Mouse (Mus musculus) spleen, adult 2 months (tissue): Measurements from ENCODE around the gene Npff. TPM values are rescaled to one million over a fixed set of nuclear protein-coding genes. Genes with fewer than 3 reads are reported as not detected.

Experiments used
- DNase-seq, 2 experiments: peaks; one replicate each; pipeline versions ENCODE4 v3.0.0 to v3.0.0-alpha.2; 2012 to 2021; ENCODE audit warnings: low spot score in 2 of 2, low read depth in 1 of 2
- H3K27ac ChIP-seq: fragments of 200-500 bp; 2 replicates; pipeline ENCODE4 v1.5.1; 2012; ENCODE audit warnings: low read length, inconsistent platforms; ENCODE audit not compliant: insufficient read depth
- H3K27me3 ChIP-seq: fragments of 200-500 bp; 2 replicates; pipeline ENCODE4 v1.6.1; 2012; ENCODE audit warnings: mild to moderate bottlenecking, moderate library complexity, low read length, inconsistent platforms; ENCODE audit not compliant: control insufficient read depth, insufficient read depth
- H3K36me3 ChIP-seq: fragments of 200-500 bp; 2 replicates; pipeline ENCODE4 v1.6.1; 2012; ENCODE audit warnings: mild to moderate bottlenecking, low read length, inconsistent platforms; ENCODE audit not compliant: control insufficient read depth, insufficient read depth
- H3K4me1 ChIP-seq: fragments of 200-500 bp; 2 replicates; pipeline ENCODE4 v1.6.1; 2011; ENCODE audit warnings: inconsistent platforms; ENCODE audit not compliant: control insufficient read depth, insufficient read depth, insufficient read length
- H3K4me3 ChIP-seq: fragments of 200-500 bp; 2 replicates; pipeline ENCODE4 v1.5.1; 2011; ENCODE audit warnings: mild to moderate bottlenecking, inconsistent platforms; ENCODE audit not compliant: insufficient read depth, insufficient read length; ENCODE audit errors: extremely low read depth
- CTCF ChIP-seq: fragments of 200-500 bp; IDR thresholded peaks from 2 replicates; pipeline ENCODE4 v1.5.1; 2011; ENCODE audit warnings: mild to moderate bottlenecking, inconsistent platforms; ENCODE audit not compliant: insufficient read depth, insufficient read length, insufficient replicate concordance; ENCODE audit errors: extremely low read depth
- POLR2A ChIP-seq: fragments of 200-500 bp; IDR thresholded peaks from 2 replicates; pipeline ENCODE4 v1.6.1; 2011; ENCODE audit warnings: low read depth, low read length, inconsistent platforms
- WGBS: fragments of 180-500 bp; shearing (Covaris S2); methylation state at CpG from one replicate; pipeline ENCODE4 v1.1.7; 2018; 5-methylcytosine and 5-hydroxymethylcytosine counted together
- polyA plus RNA-seq: library from polyadenylated mRNA; depleted of rRNA; stranded (reverse); fragments of >200 nt; gene quantifications from 2 replicates; pipeline ENCODE4 v1.2.3, GENCODE M21; 2012

The Npff gene
- polyA plus RNA-seq, 1 experiment: 8.1 TPM

- DNase-seq: no peak
- TF ChIP-seq CTCF (no peak), POLR2A (no peak)
- Histone ChIP-seq H3K36me3 (peaks cover 10% of the 10 kb centered on the region; the same call in 1 of the 2 replicates), H3K27ac (no peak overlapping the region), H3K27me3 (no peaks in the 10 kb centered on the region), H3K4me1 (peaks cover 2% of the 10 kb centered on the region; the same call in 1 of the 2 replicates), H3K4me3 (no peak overlapping the region)
- WGBS: 87% methylated on average over 4 of the region's 4 CpGs
These were observed 3.3 kb downstream of the Npff start for GRCm38 (mm10) chr15:102521480-102521879.

GRCm38 (mm10) chr15:102520416-102520815 is 4.3 kb downstream of the Npff start:
- WGBS: 36% methylated on average over 4 of the region's 4 CpGs
- TF ChIP-seq POLR2A: no peak
- no peak for TF ChIP-seq CTCF
- Histone ChIP-seq H3K4me1 (peaks cover 2% of the 10 kb centered on the region; the same call in 1 of the 2 replicates), H3K36me3 (peaks cover 10% of the 10 kb centered on the region; the same call in 1 of the 2 replicates), H3K4me3 (no peak overlapping the region), H3K27ac (no peak overlapping the region), H3K27me3 (no peaks in the 10 kb centered on the region)
- no peak for DNase-seq

DNA sequence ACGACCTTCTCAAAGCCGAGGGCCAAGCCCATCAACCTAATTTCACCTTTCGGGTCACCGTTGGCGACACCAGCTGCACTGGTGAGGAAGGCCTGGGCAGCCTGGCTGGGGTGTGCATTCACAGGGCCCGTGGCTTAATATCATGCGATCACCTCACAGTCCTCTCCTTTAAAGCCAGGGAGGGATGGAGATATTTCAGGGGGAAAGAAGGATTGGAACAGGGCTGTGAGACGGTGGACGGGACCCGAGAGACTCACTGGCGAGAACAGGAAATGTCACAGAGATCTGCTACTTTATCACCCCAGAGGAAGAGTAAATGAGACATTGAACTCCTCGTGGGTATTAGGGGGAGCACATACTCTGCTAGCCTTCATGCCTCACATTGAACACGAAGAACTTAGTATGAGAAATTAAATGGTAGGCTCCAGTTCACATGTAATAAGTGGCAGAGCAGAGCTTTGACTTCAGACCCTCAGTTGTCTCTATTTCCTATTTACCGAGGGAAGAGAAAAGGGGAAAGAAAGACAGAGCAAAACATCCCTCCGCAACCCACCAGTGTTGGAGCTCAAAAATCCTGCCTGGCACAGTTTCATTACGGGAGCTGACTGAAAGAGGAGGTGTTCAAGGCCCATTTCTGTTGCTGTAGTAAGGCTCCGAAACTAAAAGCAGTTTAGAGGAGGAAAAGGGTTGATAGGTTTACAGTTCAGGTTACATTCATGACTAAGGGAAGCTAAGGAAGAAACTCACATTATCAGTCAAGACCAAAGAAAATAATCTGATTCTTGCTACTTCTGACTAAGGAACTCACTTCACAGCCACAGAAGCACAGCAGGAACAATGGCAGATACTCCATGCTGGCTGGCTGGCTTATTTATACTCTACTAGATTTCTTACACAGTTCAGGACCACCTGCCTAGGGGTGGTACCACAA is 5.3 kb downstream of the Npff start:
- H3K4me3 ChIP-seq: peak overlapping the region; percentile 93; the same call in 1 of the 2 replicates
- peaks cover 10% of the 10 kb centered on the region; the same call in 1 of the 2 replicates for H3K36me3 ChIP-seq
- 18% methylated on average over 17 of the region's 17 CpGs for WGBS
- no peaks in the 10 kb centered on the region for H3K27me3 ChIP-seq
- H3K27ac ChIP-seq: peak overlapping the region; percentile 23; the same call in 1 of the 2 replicates
- TF ChIP-seq POLR2A: no peak
- TF ChIP-seq CTCF: no peak
- DNase-seq: no peak
- peaks cover 2% of the 10 kb centered on the region; the same call in 1 of the 2 replicates for H3K4me1 ChIP-seq

DNA sequence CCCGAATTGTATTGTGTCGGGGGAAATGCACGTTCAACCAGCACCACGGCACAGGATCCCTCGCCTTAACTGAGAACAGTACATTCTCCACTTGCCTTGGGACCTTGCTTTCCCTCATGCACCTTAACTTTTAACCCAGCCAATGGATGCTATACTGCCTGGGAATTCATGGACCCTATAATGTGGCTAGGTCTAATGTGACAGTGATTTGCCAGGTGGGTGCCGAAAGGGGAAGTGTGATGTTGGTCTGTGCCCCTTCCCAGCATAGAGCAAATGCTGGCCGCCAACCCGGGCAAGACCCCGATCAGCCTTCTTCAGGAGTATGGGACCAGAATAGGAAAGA is 5.9 kb downstream of the Npff start:
- Histone ChIP-seq H3K27ac (peak overlapping the region; percentile 99), H3K27me3 (no peaks in the 10 kb centered on the region), H3K4me3 (peak overlapping the region; percentile 93), H3K4me1 (peaks cover 2% of the 10 kb centered on the region; the same call in 1 of the 2 replicates), H3K36me3 (peaks cover 7% of the 10 kb centered on the region; the same call in 1 of the 2 replicates)
- TF ChIP-seq CTCF: no peak
- no peak for TF ChIP-seq POLR2A
- 0% methylated on average over 9 of the region's 9 CpGs for WGBS
- DNase-seq: no peak

GRCm38 (mm10) chr15:102517976-102518858 is 6.5 kb downstream of the Npff start, which contains the start of gene Tarbp2:
Gene Tarbp2 (plus strand): TSS chr15:102518192.
- Histone ChIP-seq H3K36me3 (peaks cover 3% of the 10 kb centered on the region; the same call in 1 of the 2 replicates), H3K27ac (peak within 1 kb of the TSS; percentile 99), H3K27me3 (no peaks in the 10 kb centered on the region), H3K4me1 (peaks cover 2% of the 10 kb centered on the region; the same call in 1 of the 2 replicates), H3K4me3 (peak within 1 kb of the TSS; percentile 93)
- TF ChIP-seq POLR2A (peak; percentile 9; the same call in 1 of the 2 replicates), CTCF (no peak)
- peak; percentile 98 to 99 for DNase-seq
- WGBS: under 1% methylated on average over 60 of the region's 60 CpGs

DNA sequence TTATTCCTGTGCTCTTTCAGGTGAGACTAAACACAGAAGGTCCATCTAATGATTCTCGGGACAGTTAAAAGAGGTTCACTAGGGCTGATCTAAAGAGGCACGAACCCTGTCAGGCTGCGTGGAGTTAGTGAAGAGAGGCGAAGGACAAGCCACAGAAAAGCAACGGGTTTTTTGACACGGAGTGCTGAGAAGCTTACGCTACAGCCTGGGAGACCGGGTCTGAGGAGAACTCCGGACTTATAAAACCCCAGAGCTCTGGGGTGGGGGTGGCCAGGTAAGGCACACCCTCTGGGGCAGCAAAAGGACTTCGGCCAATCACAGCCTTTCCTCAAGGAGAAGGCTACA is 7.1 kb downstream of the Npff start:
- Histone ChIP-seq H3K27ac (peak overlapping the region; percentile 49), H3K4me3 (peak overlapping the region; percentile 74), H3K36me3 (peaks cover 3% of the 10 kb centered on the region; the same call in 1 of the 2 replicates), H3K27me3 (no peaks in the 10 kb centered on the region), H3K4me1 (peaks cover 2% of the 10 kb centered on the region; the same call in 1 of the 2 replicates)
- under 1% methylated on average over 10 of the region's 10 CpGs for WGBS
- no peak for TF ChIP-seq CTCF
- peak; percentile 73 for TF ChIP-seq POLR2A
- DNase-seq: no peak
